Mouse (Mus musculus): ENCODE results near the gene Atp8b2.
A peak's percentile ranks its signal among the peaks of the same experiment; 100 is the strongest.

The Atp8b2 gene

GRCm38 (mm10) chr3:89959435-89959834 lies 3.9 kb downstream of the Atp8b2 start:
- DNase-seq (ENCODE audit: low spot score) = no peak

GRCm38 (mm10) chr3:89957880-89958279 lies 5.4 kb downstream of the Atp8b2 start:
- no peak for DNase-seq (ENCODE audit: low spot score)

- no peak for DNase-seq (ENCODE audit: low spot score)
These were observed 6.9 kb downstream of the Atp8b2 start for GRCm38 (mm10) chr3:89956177-89956971.

- DNase-seq (ENCODE audit: low spot score) = peak; percentile 68
These were observed 9.9 kb downstream of the Atp8b2 start for GRCm38 (mm10) chr3:89953420-89953819.

GRCm38 (mm10) chr3:89948655-89949054 lies 14.7 kb downstream of the Atp8b2 start:
- no peak for DNase-seq (ENCODE audit: low spot score)

- no peak for DNase-seq (ENCODE audit: low spot score)
These were observed 15.3 kb downstream of the Atp8b2 start for GRCm38 (mm10) chr3:89948021-89948420.

GRCm38 (mm10) chr3:89945026-89945425 lies 18.3 kb downstream of the Atp8b2 start:
- no peak for DNase-seq (ENCODE audit: low spot score)

- DNase-seq (ENCODE audit: low spot score) = no peak
These were observed 20.4 kb downstream of the Atp8b2 start for GRCm38 (mm10) chr3:89942894-89943293.

- no peak for DNase-seq (ENCODE audit: low spot score)
These were observed 26.8 kb downstream of the Atp8b2 start for GRCm38 (mm10) chr3:89936495-89936894.

- no peak for DNase-seq (ENCODE audit: low spot score)
These were observed 30.4 kb downstream of the Atp8b2 start for GRCm38 (mm10) chr3:89932925-89933324.

GRCm38 (mm10) chr3:89928956-89929355 lies 34.4 kb downstream of the Atp8b2 start:
- no peak for DNase-seq (ENCODE audit: low spot score)

- no peak for DNase-seq (ENCODE audit: low spot score)
These were observed 36.9 kb downstream of the Atp8b2 start for GRCm38 (mm10) chr3:89926440-89926839.

GRCm38 (mm10) chr3:89920711-89921110 lies 42.6 kb downstream of the Atp8b2 start:
- no peak for DNase-seq (ENCODE audit: low spot score)

- no peak for DNase-seq (ENCODE audit: low spot score)
These were observed 45.9 kb downstream of the Atp8b2 start for GRCm38 (mm10) chr3:89917408-89917807.

GRCm38 (mm10) chr3:89916622-89917021 lies 46.7 kb downstream of the Atp8b2 start:
- DNase-seq (ENCODE audit: low spot score) = no peak

GRCm38 (mm10) chr3:89914700-89915099 lies 48.6 kb downstream of the Atp8b2 start:
- no peak for DNase-seq (ENCODE audit: low spot score)

GRCm38 (mm10) chr3:89912543-89913391 lies 50.5 kb downstream of the Atp8b2 start, which contains the start of gene Il6ra:
TSS of gene Il6ra (minus strand) at chr3:89913196.
- DNase-seq (ENCODE audit: low spot score) = no peak

GRCm38 (mm10) chr3:89912108-89912542 lies 51.2 kb downstream of the Atp8b2 start:
- no peak for DNase-seq (ENCODE audit: low spot score)

- DNase-seq (ENCODE audit: low spot score) = no peak
These were observed 52.1 kb downstream of the Atp8b2 start for GRCm38 (mm10) chr3:89911207-89911606.

- DNase-seq (ENCODE audit: low spot score) = no peak
These were observed 53.4 kb downstream of the Atp8b2 start for GRCm38 (mm10) chr3:89909703-89910542.

GRCm38 (mm10) chr3:89908836-89909235 lies 54.5 kb downstream of the Atp8b2 start:
- no peak for DNase-seq (ENCODE audit: low spot score)

GRCm38 (mm10) chr3:89907846-89908245 lies 55.5 kb downstream of the Atp8b2 start:
- DNase-seq (ENCODE audit: low spot score) = no peak

Measured in c-Kit-positive CD71-positive TER-119-positive erythroid progenitor cells, embryonic 14.5 days (primary cell).